Mouse (Mus musculus): ENCODE data around the gene Rnf141.

DNA sequence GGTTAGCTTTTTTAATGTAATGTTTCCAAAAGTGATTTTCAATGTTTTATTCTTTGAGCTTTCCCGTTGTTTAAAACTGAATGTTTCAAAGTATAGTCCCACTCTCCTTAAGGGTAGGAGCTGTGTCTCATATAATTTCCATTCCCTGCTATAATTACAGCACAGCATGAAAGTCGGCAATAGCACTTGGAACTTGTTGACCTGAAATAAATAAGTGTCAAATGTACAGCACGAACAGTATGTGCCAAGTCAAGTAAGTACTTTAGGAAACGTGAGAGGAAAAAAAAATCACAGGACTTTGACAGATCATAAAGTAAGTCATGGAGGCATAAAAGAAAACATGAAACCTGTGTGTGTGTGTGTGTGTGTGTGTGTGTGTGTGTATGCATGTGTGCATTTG lies 22.2 kb downstream of the Rnf141 start:
- no peak for TF ChIP-seq GATA1 (IDR thresholded peaks at IDR 0.05; ENCODE audit: low read length)
- no peak for TF ChIP-seq TAL1 (IDR thresholded peaks at IDR 0.05; ENCODE audit: low read length)

All from erythroblast, embryonic 14.5 days (primary cell).